Mouse (Mus musculus) lung, postnatal 4 days (tissue): ENCODE results near the gene Szrd1.
A peak's percentile ranks its signal among the peaks of the same experiment; 100 is the strongest.
"Not testable (repeated sequence)": the region's sequence is repeated elsewhere in the genome, so short reads cannot be mapped to it uniquely, and the experiment has no call there.

Experiments used
- DNase-seq, 2 experiments: peaks; one replicate each; pipeline ENCODE4 v3.0.0; 2021

Gene Szrd1

GRCm38 (mm10) chr4:141147112-141148008, 7.8 kb upstream of the Szrd1 start, which contains the start of gene Fbxo42:
Fbxo42 (plus strand) TSS chr4:141147913.
- DNase-seq: peak; percentile 96

GRCm38 (mm10) chr4:141146491-141147033, 7.0 kb upstream of the Szrd1 start:
- DNase-seq: no peak

- DNase-seq: not testable (repeated sequence)
Observed at GRCm38 (mm10) chr4:141145124-141145523, 5.5 kb upstream of the Szrd1 start.

DNA sequence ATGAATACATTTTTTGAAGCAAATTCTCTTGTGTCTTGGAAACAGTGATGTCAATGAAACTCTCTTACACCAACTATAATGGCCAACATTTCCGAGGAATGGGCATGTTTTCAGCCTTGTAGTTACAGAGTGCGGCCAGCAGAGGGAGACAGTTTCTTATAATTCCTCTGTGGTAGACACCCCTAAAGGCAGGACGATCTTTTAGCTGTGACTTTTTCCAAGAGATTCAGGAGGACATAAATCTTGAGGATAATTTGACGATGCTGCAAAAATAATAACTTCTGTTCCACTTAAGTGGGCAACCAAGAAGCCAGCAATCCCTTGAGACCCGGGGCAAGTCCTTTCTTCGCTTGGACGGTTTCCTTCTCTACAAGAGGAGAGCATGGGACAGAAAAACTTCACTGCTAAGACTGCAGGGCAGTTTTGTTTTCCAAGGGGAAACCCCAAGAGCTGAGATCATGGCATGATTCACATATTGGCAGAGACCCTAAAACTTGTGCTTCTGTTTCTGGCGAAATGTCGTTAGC, 2.8 kb upstream of the Szrd1 start:
- peak; percentile 66 to 84 for DNase-seq

- DNase-seq: no peak
Observed at GRCm38 (mm10) chr4:141140967-141141366, 1.4 kb upstream of the Szrd1 start.

GRCm38 (mm10) chr4:141140354-141140753, 779 bp upstream of the Szrd1 start:
- not testable (repeated sequence) for DNase-seq

DNA sequence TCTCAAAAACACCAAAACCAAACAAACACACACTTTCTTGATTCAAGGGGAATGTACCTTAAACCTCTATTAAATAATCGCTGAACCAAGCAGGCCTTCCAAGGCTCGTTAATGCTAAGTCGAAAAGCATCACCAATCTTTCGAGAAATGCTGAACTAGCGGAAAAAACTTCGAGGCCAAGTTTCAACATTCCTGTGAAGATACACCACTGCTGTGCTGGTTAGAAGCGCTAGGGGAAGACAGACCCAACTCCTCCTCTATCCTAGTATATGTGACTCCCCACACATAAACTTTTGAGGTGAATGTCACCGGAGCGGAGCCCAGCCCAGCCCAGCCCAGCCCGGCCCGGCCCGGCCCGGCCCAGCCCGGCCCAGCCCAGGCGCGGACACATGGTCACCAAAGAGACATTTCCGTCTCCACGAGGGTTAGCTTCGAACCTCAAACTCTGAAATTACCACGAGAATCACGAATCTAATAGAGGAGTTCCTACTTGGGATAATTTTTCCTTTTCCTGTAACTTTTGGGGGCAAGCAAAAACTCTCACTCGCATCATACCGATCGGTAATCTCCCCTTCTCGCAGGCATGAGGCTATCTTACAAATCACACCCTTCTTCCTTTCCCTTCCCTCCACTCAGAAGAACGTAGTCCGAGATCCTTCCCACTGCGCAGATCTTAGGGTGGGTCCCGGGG, 1.0 kb downstream of the Szrd1 start:
- peak; percentile 43 to 47 for DNase-seq

DNA sequence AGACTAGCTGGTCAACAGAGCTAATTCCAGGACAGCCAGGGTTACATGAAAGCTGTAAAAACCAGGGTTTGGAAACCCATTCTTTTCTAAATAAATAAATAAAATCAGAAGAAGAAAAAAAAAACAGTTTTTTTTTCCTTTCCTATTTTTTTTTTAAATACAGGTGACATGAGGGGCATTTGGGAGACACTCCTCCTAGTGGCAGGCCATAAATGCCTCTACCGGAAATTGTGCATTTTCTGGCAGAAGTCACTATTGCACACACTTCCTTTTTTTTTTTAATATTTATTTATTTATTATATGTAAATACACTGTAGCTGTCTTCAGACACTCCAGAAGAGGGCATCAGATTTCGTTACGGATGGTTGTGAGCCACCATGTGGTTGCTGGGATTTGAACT, 1.8 kb downstream of the Szrd1 start:
- DNase-seq: not testable (repeated sequence)

- no peak for DNase-seq
Observed at GRCm38 (mm10) chr4:141136126-141136525, 3.4 kb downstream of the Szrd1 start.

DNA sequence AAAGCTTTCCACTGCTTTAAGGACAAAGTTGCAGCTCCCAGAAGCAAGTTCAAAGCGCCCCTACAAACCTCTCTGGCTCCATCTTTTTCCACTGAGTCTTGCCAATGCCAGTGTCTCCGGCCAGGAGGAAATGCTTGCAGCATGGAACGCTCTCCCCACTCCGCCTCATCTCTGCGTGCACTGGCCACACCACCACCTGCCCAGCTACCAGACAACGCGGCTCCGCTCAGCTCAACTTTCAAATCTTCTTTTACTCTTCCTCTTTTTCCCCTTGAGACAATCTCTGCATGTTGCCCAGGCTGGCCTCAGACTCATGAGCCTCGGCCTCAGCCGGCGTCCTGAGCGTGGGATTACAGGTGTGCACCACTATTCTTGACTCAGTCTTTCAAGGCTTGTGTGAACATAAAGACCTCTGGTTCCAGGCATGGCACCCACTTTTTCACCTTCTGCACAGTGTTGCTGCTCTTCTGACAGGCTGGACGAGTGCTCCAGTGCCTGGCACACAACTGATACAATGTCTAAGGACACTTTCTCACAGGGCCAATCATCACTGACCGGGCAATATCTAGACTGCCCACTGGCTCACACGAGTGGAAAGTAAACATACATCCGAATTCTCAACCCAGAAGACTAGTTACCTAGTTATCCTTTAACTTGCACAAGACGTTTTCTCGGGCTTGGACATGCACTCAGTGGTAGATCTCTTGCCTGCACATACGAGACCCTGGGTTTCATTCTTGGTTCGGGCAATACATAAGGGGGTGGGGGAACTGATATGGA, 4.6 kb downstream of the Szrd1 start:
- peak in 1 of 2 experiments; percentile 54 for DNase-seq

GRCm38 (mm10) chr4:141134031-141134441, 5.5 kb downstream of the Szrd1 start:
- no peak for DNase-seq

DNA sequence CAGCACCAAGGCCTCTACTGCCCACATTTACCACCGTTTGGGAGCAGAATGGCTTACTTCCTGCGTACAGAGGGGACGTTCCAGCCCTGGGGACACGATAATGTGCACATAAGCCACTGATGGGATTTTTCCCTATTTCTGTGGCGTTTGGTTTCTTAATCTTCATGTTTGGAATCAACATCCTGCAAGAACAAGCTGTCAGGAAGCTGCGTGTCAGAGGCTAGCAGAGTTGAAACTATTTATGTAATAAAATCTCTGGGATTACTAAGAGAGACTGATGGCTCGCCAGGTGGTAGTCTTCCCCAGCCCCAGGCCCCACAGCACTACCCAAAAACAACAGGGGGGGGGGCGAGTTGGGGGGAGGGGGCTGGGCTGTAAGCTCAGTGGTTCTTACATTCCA, 6.3 kb downstream of the Szrd1 start:
- no peak for DNase-seq

DNA sequence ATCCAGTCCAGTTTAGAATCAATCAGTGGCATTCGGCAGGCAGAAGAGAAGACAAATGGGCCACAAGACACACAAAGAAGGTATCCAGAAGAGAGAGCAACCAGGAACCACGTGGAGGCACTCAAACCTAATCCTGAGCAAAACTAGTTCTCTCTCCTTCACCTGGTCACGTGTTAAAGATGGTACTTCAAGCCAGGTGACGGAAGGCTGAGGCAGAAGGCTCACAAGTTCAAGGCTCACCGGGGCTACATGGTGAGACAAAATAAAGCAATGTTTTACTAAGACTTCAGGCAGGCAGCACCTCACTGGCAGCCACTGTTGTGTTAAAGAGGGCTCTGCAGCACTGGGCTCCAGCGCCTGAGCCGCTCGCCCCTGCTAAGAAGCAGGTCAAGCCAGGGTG, 7.4 kb downstream of the Szrd1 start:
- no peak for DNase-seq

DNA sequence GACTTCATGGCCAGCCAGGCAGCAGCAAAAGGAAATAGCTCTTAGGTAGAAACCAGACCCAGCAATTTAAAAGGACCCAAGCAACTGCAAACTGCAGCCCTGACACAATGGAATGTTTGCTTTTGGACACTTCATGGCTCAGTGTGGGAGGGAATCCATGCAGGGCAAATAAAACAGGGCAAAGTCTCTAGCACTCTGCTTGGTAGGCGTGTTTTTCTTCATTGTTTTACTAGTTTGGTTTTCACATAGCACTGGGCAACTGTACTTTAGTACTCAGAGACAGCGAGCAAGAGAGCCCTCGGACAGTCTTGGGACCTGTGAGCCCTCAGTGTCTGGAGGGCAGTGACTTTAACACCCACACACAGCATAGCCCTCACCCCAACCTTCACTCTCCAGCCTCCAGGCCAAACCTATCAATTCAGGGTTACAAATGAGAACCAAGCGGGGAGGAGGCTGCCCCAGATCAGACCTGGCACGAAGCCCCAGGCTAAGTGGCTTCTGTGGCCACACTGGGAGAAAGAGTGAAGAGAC, 8.0 kb downstream of the Szrd1 start:
- peak; percentile 65 to 76 for DNase-seq

DNA sequence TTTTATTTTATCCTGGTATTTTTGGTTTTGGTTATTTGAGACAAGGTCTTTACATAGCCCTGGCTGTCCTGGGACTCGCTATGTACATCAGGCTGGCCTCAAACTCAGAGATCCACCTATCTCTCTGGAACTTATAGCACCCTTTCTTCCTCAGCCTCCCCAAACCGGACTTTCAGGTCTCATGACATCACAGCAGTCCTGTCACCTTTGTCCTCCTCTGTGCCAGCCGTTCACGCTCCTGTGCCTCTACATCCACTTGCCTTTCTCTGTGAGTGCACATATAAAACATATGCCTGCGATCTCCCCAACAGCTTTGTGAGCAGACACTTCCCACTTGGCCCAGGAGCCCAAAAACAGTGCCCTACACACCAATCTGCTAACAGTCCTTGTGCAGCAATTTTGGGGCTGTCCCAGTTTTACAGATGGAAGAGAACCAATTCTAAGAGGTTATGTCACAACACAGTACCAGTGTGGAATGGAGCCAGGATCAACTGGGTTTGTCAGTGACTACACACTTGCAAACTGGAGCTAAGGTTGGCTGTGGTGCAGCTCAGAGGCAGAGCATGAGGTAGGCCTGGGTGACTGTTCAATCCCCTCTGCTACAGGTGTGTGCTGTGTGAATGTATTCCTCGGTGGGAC, 8.8 kb downstream of the Szrd1 start:
- peak; percentile 49 to 51 for DNase-seq

DNA sequence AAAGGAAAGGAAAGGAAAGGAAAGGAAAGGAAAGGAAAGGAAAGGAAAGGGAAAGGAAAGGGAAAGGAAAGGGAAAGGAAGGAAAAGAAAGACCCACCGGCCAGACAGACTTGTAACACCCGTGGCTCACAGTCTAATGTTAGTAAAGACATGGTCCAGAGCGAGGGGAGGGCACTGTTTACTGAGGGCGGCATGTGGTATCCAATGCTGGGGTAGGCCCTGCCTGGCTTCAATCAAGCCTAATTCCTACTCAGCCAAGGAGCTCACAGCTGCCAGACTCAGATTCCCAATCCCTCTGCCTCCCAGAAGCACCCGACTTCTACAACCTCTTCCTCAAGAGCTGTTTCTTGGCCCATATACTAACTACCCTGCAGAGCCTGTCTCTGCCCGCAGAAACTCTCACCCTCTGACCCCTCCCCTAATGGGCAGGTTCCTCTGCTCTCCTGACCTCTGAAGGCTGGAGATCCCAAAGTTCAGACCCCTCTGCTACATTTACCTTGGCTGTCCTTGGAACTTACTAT, 10.3 kb downstream of the Szrd1 start:
- no peak for DNase-seq

- no peak for DNase-seq
Observed at GRCm38 (mm10) chr4:141123065-141123464, 16.5 kb downstream of the Szrd1 start.

GRCm38 (mm10) chr4:141122663-141123062, 16.9 kb downstream of the Szrd1 start:
- DNase-seq: no peak

GRCm38 (mm10) chr4:141120700-141121099, 18.9 kb downstream of the Szrd1 start:
- peak; percentile 68 to 69 for DNase-seq

DNA sequence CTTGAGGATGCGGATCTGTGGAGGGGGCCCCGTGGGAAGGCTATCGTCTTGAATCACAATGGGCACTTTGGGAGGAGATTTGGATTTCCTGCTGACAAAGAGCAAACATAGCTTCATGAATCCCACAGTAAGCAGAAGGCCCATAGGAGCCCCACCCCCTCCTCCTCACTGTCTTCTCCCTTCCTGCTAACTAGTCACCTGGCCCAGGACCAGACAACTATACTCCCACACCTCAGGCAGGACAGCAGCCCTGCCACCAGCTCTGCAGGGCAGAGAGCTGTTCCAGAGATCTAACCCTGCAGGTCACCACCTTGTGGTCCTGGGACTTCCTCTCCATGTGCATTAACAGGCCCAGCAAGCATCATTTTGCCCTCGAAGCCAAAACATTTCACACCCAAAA, 20.9 kb downstream of the Szrd1 start:
- peak in 1 of 2 experiments; percentile 42 for DNase-seq

DNA sequence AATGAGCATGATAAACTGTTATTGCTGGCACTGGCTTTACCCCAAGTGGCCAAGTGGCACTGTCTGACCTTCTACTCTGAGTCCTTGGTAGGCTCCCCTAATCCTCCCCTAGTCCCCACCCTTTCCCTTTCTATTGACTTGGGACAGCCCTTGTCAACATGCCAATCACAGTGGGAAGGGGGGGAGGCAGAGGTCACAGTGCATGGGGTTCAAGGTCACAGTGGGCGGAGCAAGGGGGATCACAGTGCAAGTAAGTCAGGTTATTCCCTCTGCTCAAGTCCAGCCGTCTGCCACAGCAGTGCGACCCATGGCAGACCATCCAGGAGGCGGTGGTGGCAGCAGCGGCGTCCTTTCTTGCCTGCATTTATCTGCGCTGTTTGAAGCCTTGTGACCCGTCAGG, 24.2 kb downstream of the Szrd1 start:
- no peak for DNase-seq
